Comparison of ENCODE assay signal across 11 mouse cellular contexts in the genomic region with DNA sequence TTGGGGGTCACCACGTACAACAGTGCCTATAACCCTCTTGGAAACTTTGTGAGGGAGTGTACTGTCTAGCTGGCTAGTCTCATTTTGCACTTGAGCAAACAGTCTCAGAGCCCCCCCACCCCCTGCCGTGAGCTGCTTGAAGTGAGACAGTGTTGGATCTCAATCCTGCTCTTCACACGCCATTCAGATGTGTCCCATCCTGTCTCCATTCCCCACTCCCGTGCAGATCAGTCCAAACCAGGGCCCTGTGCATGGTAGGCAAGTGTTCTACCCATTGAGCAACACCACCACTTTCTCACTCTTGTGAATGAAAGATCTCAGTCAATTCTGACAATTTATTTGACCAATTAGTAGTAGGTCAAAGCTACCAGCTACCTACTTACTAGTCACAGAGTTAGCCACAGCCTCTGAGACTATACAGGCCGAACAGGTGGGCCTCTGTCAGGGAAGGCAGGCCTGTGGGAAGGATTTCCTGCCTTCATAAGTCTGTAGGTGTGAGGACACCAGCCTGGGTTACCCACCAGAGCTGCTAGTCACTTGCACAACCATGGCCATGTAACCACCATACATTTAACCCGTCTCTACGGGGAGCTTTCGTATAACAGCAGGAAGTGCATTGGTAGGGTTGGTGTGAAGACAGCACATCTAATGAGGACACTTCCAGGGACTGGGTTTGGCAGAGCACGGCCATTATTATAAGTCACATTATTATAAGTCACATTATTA. TPM values are rescaled to one million over a fixed set of nuclear protein-coding genes. Genes with fewer than 3 reads are reported as not detected.
DNase-seq lines count a peak whose midpoint lies in the region; ATAC-seq and TF ChIP-seq lines count a peak whose summit lies in the region.
"Had no signal": no experiment of that assay in that cellular context is flagged by ENCODE, and none has a peak within 500 bp of the region (broad histone marks: within the 10 kb centered on the region; RNA-seq: fewer than 3 reads in every experiment).

No protein-coding gene starts in this region.

- no peak overlapping the region for H3K4me2 ChIP-seq in intestine, postnatal 0 days (replicated peaks; ENCODE audit: low read depth)
- H3K4me2 ChIP-seq in intestine, embryonic 16.5 days (ENCODE audit: low read depth, low read length) = no peak overlapping the region
- H3K4me2 ChIP-seq: kidney, embryonic 15.5 days had no signal

- ATAC-seq in activated CD4-positive, CD25-positive, alpha-beta regulatory T cell, adult 4 months = peak; percentile 20
- 0 out of 2 replicates have a peak, but pooled peaks have one; percentile 10 for ATAC-seq in monocyte, adult 5-6 weeks (replicated peaks; ENCODE audit: insufficient number of reproducible peaks, low FRiP score, low TSS enrichment, poor library complexity, severe bottlenecking)
- no peak for ATAC-seq in intestine, postnatal 0 days
- ATAC-seq in intestine, embryonic 16.5 days = no peak

- no peaks in the 10 kb centered on the region for H3K9me3 ChIP-seq in intestine, postnatal 0 days (ENCODE audit: control insufficient read depth)
- no peaks in the 10 kb centered on the region for H3K9me3 ChIP-seq in intestine, embryonic 16.5 days (ENCODE audit: control insufficient read depth, low read length)
- H3K9me3 ChIP-seq: kidney, embryonic 15.5 days had no signal

- no peak overlapping the region for H3K9ac ChIP-seq in intestine, postnatal 0 days (ENCODE audit: low read depth, low read length)
- no peak overlapping the region for H3K9ac ChIP-seq in intestine, embryonic 16.5 days (ENCODE audit: low read depth, low read length)
- H3K9ac ChIP-seq: kidney, embryonic 15.5 days had no signal

- DNase-seq in adrenal gland, postnatal 10 days = peak; percentile 1
- DNase-seq in adrenal gland, postnatal 36 days = no peak
- peak; percentile 1 for DNase-seq in lung, adult 2 months
- no peak for DNase-seq in lung, postnatal 14 days
- DNase-seq: lung, postnatal 36 days had no signal

- H3K27me3 ChIP-seq in intestine, postnatal 0 days (replicated peaks; ENCODE audit: control insufficient read depth, insufficient read depth, low read length) = no peaks in the 10 kb centered on the region
- no peaks in the 10 kb centered on the region for H3K27me3 ChIP-seq in intestine, embryonic 16.5 days (replicated peaks; ENCODE audit: control insufficient read depth, insufficient read depth, low read length)
- H3K27me3 ChIP-seq: kidney, embryonic 15.5 days had no signal

- WGBS in lung, adult 2 months = 84% methylated on average over 9 of the region's 9 CpGs
- WGBS in intestine, postnatal 0 days = 89% methylated on average over 9 of the region's 9 CpGs
- WGBS in intestine, embryonic 16.5 days = 84% methylated on average over 9 of the region's 9 CpGs

- TF ChIP-seq CTCF in lung, adult 2 months (IDR thresholded peaks at IDR 0.05; ENCODE audit: insufficient read depth, low read length) = no peak
- TF ChIP-seq CTCF in intestine, postnatal 0 days (IDR thresholded peaks at IDR 0.05; ENCODE audit: low read depth) = no peak

- no peak overlapping the region for H3K27ac ChIP-seq in intestine, postnatal 0 days (ENCODE audit: low read depth, low read length)
- H3K27ac ChIP-seq in intestine, embryonic 16.5 days (ENCODE audit: low read length) = no peak overlapping the region
- H3K27ac ChIP-seq: kidney, embryonic 15.5 days had no signal

- no peak overlapping the region for H3K4me3 ChIP-seq in lung, adult 2 months (replicated peaks; ENCODE audit: extremely low read depth, low read depth, low read length)
- no peak overlapping the region for H3K4me3 ChIP-seq in intestine, postnatal 0 days (ENCODE audit: low read depth, low read length)
- no peak overlapping the region for H3K4me3 ChIP-seq in intestine, embryonic 16.5 days (ENCODE audit: low read length)
- H3K4me3 ChIP-seq: kidney, embryonic 15.5 days; myocyte had no signal

- peaks cover 8% of the 10 kb centered on the region for H3K4me1 ChIP-seq in lung, adult 2 months (ENCODE audit: control insufficient read depth, insufficient read depth, low read length)
- peaks cover 10% of the 10 kb centered on the region; the same call in 1 of the 2 replicates for H3K4me1 ChIP-seq in intestine, postnatal 0 days (replicated peaks; ENCODE audit: control insufficient read depth, insufficient read depth, low read length)
- H3K4me1 ChIP-seq in intestine, embryonic 16.5 days (ENCODE audit: control insufficient read depth, insufficient read depth, low read length) = peaks cover 16% of the 10 kb centered on the region

- no peaks in the 10 kb centered on the region for H3K36me3 ChIP-seq in intestine, postnatal 0 days (ENCODE audit: control insufficient read depth, insufficient read depth)
- no peaks in the 10 kb centered on the region for H3K36me3 ChIP-seq in intestine, embryonic 16.5 days (ENCODE audit: control insufficient read depth, insufficient read depth, low read length)
- H3K36me3 ChIP-seq: kidney, embryonic 15.5 days had no signal

- TF ChIP-seq POLR2A in lung, adult 2 months (IDR thresholded peaks at IDR 0.05; ENCODE audit: borderline replicate concordance, extremely low read depth, low read depth, low read length) = no peak

RNA-seq across cellular contexts. Expression of gene Zfp36l2, which starts 21.4 kb away (rescaled TPM):
- 100 to 1,000 TPM in 1 of 2 experiments, 10 to 100 TPM in 1; 67.0 to 122 TPM for total RNA-seq in adrenal gland, postnatal 10 days (2021)
- 10 to 100 TPM; 71.6 to 77.9 TPM for total RNA-seq in adrenal gland, postnatal 36 days (2021)
- 101 and 187 TPM in 2 replicates for polyA plus RNA-seq in lung, adult 2 months (2012; rRNA removed)
- 10 to 100 TPM; 31.3 to 64.3 TPM for polyA plus RNA-seq in activated CD4-positive, CD25-positive, alpha-beta regulatory T cell, adult 4 months (2017; shearing (Covaris generic))
- total RNA-seq in monocyte, adult 5-6 weeks (2017) = 346 to 394 TPM (median 381 TPM) in 3 replicates
- 29.6 and 32.0 TPM in 2 replicates for polyA plus RNA-seq in intestine, postnatal 0 days (2015; fragmentation: Nextera tagmentation; extraction: Ambion mirVana)
- polyA plus RNA-seq in intestine, embryonic 16.5 days (2015; fragmentation: Nextera tagmentation; extraction: Ambion mirVana) = 14.4 and 16.2 TPM in 2 replicates

Comparison
In these comparisons a context has a peak if more than half of its experiments do, and no peak if none do; other contexts are left out.
1. DNase-seq: peak in adrenal gland, postnatal 10 days (single experiment) and lung, adult 2 months (single experiment); none in adrenal gland, postnatal 36 days (0 of 2) and lung, postnatal 14 days (single experiment).
2. ATAC-seq: peak in activated CD4-positive, CD25-positive, alpha-beta regulatory T cell, adult 4 months (single experiment) and monocyte, adult 5-6 weeks (single experiment); none in intestine, postnatal 0 days (single experiment) and intestine, embryonic 16.5 days (single experiment).